Mouse (Mus musculus) frontal cortex, postnatal 14 days (tissue): ENCODE measurements at regions not wholly inside any gene's neighbourhood (a gene's known extent, or its start where the extent isn't known, plus 50 kb on each side); places are given as distances from the start of the nearest gene placed in this dataset.
"Not testable (repeated sequence)": the region's sequence is repeated elsewhere in the genome, so short reads cannot be mapped to it uniquely, and the experiment has no call there.

Experiments used
- DNase-seq, 2 experiments: peaks; one replicate each; pipeline ENCODE4 v3.0.0; 2022; ENCODE audit warnings: low spot score in 2 of 2

DNA sequence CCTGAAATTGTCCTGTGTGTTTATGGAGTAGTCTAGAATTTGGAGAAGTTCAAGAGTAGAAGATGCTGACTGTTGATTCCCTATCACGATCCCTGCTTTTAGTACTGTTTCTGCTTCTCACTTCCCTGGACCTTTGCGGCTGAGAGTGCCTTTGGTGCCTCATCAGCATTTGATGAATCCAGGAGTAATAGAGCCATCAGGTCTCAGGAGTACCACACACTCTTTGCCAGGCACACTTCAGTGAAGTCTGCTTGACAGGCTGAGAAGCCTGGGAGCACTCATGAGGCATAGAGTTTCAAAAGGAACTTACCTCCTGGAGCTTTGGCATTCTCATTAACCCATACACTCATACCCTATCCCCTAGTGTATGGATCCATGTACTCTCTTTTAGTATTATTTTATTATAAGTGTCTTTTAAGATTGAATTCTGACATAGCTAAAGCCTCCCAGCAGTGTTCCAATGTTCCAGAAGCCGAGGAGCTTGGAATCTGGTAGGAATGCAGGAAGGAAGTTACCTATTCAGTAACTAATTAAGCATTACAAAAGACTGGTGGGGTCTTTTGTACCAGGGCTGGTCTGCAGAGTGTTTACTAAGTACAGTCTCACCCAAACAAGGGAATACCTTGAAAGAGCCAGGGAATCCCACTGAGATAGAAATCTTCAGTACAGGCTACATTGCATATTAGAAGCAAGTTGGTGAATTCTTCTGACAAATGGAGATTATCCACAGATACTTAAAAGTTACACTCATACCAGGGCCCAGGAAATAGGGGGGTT lies 139.7 kb downstream of the Tex13c3 start:
- DNase-seq: not testable (repeated sequence)

- no peak for DNase-seq
Measured at GRCm38 (mm10) chrX:19313286-19313685, 167.8 kb downstream of the Tex13c3 start.

DNA sequence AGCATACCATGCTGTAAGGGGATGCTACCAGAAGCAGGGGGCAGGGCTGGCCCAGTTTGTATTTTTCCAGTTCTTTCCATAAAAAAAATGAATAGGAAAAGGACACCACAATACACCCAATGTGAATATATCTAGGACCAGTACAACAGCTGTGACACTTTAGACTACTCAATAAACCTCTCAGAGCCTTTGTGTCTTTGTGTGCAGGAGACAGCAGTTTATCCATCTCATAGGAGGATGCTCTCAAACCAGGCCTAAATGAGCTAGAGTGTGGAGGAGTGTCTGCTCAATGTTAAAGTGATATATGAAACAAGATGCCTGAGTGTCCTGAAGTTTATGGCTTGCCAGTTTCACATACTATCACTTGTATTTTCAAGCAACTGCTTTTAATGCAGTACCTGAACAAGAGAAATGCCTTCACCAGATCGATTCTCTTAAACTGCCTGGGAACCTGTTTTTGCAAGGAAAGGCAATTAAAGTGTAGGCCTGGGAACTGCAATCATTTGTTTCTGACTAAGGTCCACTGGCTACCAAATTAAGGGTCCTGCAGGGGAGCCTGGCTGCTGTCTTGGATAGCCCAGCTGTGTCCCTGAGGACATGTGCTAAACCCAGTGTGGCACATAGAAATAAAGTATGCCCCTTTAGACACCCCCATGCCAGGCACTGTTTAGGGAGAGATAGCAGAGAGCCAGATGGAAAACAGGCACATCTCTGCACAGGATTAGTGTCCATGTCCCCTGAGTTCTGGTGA lies 169.1 kb downstream of the Tex13c3 start:
- no peak for DNase-seq

DNA sequence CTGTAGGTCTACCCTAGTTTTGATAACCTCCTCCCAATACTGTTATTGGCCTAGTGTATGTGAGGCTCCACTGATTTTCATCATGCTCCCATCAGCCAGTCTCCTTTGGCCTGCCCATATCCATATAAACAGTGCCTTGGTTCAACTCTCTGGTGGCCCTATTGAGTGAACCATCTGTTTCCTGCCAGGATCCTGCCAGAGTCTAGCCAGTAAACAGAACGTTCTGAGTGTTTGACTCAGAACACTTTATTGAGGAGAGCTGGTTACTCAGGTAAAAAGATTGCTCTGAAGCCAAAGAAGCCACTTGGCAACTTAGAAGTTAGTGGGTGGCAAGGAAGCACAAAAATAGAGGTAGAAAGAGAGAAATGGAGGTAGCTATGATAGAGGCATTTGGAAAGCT lies 169.7 kb downstream of the Tex13c3 start:
- DNase-seq: no peak

DNA sequence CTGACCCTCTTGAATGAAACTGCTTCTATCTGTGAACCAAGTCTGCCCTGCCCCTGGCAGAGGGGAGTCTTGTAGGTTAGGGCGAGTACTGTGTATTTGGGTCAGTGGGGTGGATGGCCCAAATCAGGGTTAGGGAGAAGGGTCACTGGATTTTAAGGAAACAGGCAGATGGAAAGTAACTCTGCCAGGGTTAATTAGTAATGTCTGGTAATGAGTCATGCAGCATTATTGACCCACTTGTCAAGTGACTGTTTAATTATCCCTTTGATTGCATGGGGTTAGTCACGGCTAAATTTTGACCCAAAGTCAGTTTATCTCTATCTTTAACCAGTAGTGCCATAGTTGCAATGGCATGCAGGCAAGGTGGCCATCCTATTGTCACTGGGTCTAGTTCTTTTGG lies 192.9 kb downstream of the Tex13c3 start:
- DNase-seq: no peak

GRCm38 (mm10) chrX:19286431-19286830 lies 194.7 kb downstream of the Tex13c3 start:
- no peak for DNase-seq

GRCm38 (mm10) chrX:19285773-19286172 lies 195.3 kb downstream of the Tex13c3 start:
- DNase-seq: no peak

- no peak for DNase-seq
Measured at GRCm38 (mm10) chrX:19283078-19283477, 198.0 kb downstream of the Tex13c3 start.

GRCm38 (mm10) chrX:19264237-19264636 lies 216.9 kb downstream of the Tex13c3 start:
- DNase-seq: no peak

DNA sequence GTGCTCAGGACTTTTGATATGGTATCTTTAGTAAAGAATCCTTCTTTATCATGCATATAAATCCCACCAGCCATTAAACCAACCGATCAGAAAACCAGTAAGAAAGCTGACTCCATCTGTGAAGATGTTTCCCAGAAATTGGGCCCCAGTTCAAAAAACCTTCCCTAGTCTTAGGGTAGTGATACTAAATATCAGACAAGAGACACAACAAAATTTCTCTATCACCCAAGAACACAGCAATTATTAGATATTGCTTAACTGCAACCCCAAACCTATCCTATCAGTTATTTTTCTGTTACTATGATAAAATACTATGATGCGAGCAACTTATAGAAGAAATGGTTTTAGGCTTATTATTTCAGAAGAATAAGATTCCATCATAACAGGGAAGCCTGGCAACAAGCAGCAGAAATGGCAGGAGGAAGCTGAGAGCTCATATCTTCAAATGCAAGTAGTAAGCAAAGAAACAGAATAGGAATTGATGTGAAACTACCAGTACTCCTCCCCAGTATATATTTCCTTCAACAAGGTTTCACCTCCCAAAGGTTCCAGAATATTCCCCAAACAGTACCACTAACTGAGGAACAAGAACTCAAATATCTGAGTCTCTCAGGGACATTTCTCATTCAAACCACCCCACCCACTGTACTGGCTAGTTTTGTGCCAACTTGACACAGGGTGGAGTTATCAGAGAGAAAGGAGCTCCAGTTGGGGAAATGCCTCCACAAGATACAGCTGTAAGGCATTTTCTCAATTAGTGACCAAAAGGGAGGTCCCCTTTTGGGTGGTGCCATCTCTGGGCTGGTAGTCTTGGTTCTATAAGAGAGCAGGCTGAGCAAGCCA lies 234.1 kb downstream of the Tex13c3 start:
- no peak for DNase-seq

GRCm38 (mm10) chrX:19237738-19238261 lies 243.3 kb downstream of the Tex13c3 start:
- peak; percentile 5 to 17 for DNase-seq

DNA sequence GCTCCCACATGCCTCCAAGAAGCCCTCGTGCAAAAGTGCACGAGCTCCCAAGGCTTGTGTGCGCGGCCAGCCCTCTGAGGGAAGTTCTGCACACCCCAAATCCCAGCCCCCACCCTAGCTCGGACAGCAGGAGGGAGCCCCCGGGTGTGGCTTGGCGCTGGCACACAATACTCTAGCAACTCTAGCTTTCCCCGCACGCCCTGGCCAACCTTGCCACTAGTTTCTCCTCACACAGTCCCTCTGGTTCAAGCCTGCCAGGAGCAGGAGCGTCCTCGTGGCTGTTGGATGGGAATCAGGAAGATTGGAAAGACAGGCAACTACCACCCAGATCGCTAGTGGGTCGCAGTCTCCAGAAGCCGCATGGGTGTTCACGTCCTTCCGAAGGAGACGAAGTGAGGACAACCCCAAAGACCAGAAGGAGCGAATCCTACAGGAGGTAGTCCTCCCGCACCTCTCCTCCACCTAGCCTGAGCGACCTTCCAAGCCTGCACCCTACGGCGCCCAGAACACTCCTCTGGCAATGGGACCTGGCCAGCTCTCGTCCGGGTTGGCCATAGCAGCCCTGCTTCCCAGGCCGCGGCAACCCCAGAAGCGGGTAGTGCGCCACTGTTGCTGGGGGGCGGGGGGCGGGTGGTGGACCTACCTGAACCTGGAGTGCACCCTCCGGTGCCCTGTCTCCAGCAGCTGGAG lies 243.9 kb downstream of the Tex13c3 start:
- DNase-seq: peak; percentile 6 to 9

DNA sequence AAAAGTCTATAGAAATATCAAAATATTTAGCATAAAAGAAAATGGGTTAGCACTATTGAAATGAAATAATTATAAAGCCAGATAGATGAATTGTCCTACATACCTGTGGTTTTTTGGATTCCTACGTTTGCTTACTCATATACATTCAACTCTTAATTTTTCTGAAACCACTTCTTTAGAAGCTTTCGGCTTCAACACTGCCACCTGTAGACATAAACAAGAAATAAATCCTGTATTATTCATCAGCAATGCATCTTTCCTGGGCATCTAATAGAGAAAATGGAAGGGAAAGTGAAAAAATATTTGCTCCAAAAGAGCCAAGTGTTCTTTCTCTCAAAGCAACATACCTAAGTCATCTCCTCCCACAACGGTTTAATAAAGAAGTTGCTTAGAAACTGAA lies 245.7 kb downstream of the Tex13c3 start:
- no peak for DNase-seq

DNA sequence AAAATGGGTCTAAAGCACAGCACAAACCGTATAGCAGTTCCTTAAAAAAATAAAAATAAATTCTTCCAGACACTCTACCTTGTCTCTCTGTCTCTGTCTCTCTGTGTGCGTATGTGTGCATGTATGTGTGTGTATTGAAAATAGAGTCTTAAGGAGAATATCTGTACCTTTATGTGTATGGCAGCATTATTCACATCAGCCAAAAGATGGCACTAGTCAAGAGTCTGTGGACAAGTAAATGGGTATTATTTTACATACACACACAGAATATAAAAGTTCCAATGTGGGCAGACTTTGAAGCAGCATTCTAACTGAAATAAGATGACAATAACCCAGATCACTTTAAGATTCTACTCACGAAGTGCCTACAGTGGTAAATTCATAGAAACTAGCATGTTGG lies 249.3 kb downstream of the Tex13c3 start:
- DNase-seq: no peak

DNA sequence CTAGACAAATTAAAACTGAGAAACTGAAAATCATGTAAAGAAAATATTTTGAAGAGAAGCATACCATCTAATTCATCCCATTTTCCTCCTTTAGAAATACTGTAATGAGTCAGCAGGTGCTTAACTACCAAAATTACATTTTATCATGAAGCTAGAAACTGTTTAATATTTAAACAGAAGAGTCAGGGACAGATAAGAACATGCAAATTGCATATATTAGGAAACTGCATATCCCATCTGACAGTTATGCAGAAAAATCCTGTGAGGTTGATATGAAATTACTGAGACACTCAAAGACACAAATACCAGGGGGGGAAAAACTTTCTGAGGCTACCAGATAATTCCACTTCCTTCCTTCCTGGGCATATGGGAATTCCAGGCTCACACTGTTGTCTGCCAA lies 257.8 kb downstream of the Tex13c3 start:
- no peak for DNase-seq

DNA sequence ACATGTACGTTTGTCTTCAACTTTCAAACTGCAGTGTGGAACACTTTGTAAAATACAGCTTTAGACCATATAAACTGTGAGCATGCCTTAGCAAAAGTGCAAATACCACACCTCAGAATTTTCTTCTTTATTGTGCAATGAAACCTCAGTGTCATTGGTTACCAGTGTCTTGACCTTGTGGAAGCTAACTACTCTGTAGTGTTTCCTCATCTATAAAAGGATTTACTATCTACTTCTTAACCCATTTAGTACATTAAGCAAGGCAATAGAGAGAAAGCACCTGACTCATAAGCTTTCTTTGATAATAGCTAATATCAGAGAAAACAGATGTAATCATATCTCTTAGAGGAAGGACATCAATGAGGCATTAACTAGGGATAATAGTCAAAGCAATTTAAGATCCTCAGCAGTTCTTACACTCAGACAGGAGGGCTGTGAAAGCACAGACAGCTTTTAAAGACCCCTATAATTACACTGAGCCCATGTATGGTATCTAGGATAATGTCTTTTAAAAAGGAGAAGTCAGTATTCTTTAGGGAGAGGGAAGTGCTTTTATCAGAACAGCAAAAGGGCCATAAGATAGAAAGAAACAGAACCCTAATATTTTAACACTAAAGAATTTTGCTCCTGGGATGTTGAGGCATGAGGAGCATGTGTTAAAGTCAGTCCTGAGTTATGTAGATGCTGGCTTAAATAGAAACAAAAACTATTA lies 260.2 kb downstream of the Tex13c3 start:
- no peak for DNase-seq

DNA sequence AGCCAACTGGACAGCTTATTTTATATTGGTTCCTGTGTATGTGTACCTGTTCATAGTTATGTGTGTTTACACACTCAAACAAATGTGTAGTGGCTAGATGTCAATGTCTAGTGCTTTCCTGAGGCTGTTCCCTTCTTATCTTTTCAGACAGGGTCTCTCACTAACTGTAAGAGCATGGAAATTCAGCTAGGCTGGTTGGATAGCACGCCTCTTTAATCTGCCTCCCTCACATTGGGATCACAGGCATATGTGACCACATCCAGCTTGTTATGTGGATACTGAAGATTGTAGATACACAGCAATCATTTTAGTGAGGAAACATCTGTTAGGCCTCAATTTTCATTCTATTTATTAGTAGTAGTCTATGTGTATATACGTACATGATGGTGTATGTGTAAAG lies 261.4 kb downstream of the Tex13c3 start:
- DNase-seq: no peak

GRCm38 (mm10) chrX:19219301-19219700 lies 261.8 kb downstream of the Tex13c3 start:
- no peak for DNase-seq

DNA sequence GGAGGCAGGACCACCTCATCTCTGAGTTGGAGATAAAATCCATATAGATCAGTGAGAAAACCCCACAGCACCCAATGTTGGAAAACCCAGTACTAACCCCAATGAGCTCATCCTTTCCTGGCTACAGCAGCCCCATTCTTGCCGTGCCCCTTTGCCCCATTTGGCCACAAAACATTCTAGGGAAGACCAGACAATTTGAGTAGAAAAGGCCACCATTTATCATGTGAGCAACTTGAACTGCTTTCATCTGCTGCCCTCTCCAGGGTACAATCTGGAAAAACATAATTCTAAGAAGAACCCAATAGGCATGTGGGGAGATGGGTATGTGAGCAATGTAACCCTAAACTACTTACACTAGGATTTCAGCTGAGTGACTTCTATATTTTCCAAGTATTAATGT lies 274.7 kb downstream of the Tex13c3 start:
- DNase-seq: no peak

GRCm38 (mm10) chrX:19202542-19202941 lies 278.6 kb downstream of the Tex13c3 start:
- DNase-seq: no peak

GRCm38 (mm10) chrX:19201383-19201782 lies 279.7 kb downstream of the Tex13c3 start:
- no peak for DNase-seq
